Mouse (Mus musculus) embryonic facial prominence, embryonic 11.5 days (tissue): ENCODE results near the gene Gpc5. TPM values are rescaled to one million over a fixed set of nuclear protein-coding genes. Genes with fewer than 3 reads are reported as not detected.
A peak's percentile ranks its signal among the peaks of the same experiment; 100 is the strongest.

Experiments
- ATAC-seq: fragments of 200-750 bp; cut with Nextera tagmentation; replicated peaks from 2 replicates; pipeline ENCODE4 v1.8.0; 2017; ENCODE audit warnings: low read depth; ENCODE audit not compliant: insufficient number of reproducible peaks, low FRiP score, low TSS enrichment
- DNase-seq: peaks from one replicate; pipeline ENCODE4 v3.0.0-alpha.2; 2015; ENCODE audit warnings: low spot score
- H3K27ac ChIP-seq: fragments of 300-500 bp; sonication (generic); replicated peaks from 2 replicates; pipeline ENCODE4 v1.5.1; 2014; ENCODE audit warnings: mild to moderate bottlenecking, low read depth, low read length, control low read depth
- H3K27me3 ChIP-seq: fragments of 300-500 bp; sonication (generic); 2 replicates; pipeline ENCODE4 v1.6.1; 2014; ENCODE audit warnings: mild to moderate bottlenecking, low read length, moderate library complexity, mixed read lengths; ENCODE audit not compliant: control insufficient read depth, insufficient read depth
- H3K36me3 ChIP-seq: fragments of 300-500 bp; sonication (generic); replicated peaks from 2 replicates; pipeline ENCODE4 v1.6.1; 2014; ENCODE audit warnings: low read depth, mild to moderate bottlenecking, low read length, moderate library complexity, mixed read lengths; ENCODE audit not compliant: control insufficient read depth, insufficient read depth
- H3K4me1 ChIP-seq: fragments of 300-500 bp; sonication (generic); 2 replicates; pipeline ENCODE4 v1.6.1; 2014; ENCODE audit warnings: low read length, mixed read lengths; ENCODE audit not compliant: control insufficient read depth, insufficient read depth
- H3K4me2 ChIP-seq: fragments of 300-500 bp; sonication (generic); 2 replicates; pipeline ENCODE4 v1.6.1; 2014; ENCODE audit warnings: low read depth, mild to moderate bottlenecking, control low read depth, low read length, moderate library complexity
- H3K4me3 ChIP-seq: fragments of 300-500 bp; sonication (generic); 2 replicates; pipeline ENCODE4 v1.5.1; 2014; ENCODE audit warnings: low read depth, low read length, control low read depth
- H3K9ac ChIP-seq: fragments of 300-500 bp; sonication (generic); replicated peaks from 2 replicates; pipeline ENCODE4 v1.6.1; 2014; ENCODE audit warnings: mild to moderate bottlenecking, control low read depth, low read length
- H3K9me3 ChIP-seq: fragments of 300-500 bp; sonication (generic); replicated peaks from 2 replicates; pipeline ENCODE4 v1.6.1; 2016; ENCODE audit warnings: mild to moderate bottlenecking, low read length, inconsistent platforms, mixed read lengths; ENCODE audit not compliant: control insufficient read depth
- WGBS: fragments of 180-500 bp; shearing (Covaris S2); extraction: QIAGEN DNeasy Blood & Tissue Kit; methylation state at CpG from one replicate; pipeline ENCODE4 v1.1.7; 2014; 5-methylcytosine and 5-hydroxymethylcytosine counted together
- polyA plus RNA-seq: library from polyadenylated mRNA; unstranded; fragments of >200 nt; fragmentation: Nextera tagmentation; extraction: Ambion mirVana; gene quantifications from 2 replicates; pipeline ENCODE4 v1.2.1, GENCODE M21; 2014

Gene Gpc5
- polyA plus RNA-seq, 1 experiment from 2014 or later = 1.0 TPM

- Histone ChIP-seq H3K27me3 (no peaks in the 10 kb centered on the region), H3K36me3 (no peaks in the 10 kb centered on the region), H3K4me3 (no peak overlapping the region), H3K4me1 (no peaks in the 10 kb centered on the region), H3K4me2 (no peak overlapping the region), H3K9ac (no peak overlapping the region), H3K27ac (no peak overlapping the region), H3K9me3 (no peaks in the 10 kb centered on the region)
- 81% methylated on average over 10 of the region's 10 CpGs for WGBS
- DNase-seq (no peak), ATAC-seq (peak; percentile 61; the same call in 1 of the 2 replicates)
These were observed 740.0 kb downstream of the Gpc5 start for GRCm38 (mm10) chr14:115831854-115832625.

GRCm38 (mm10) chr14:115843783-115844182, 751.8 kb downstream of the Gpc5 start:
- DNase-seq (no peak), ATAC-seq (no peak)
- Histone ChIP-seq H3K9me3 (no peaks in the 10 kb centered on the region), H3K36me3 (no peaks in the 10 kb centered on the region), H3K4me3 (no peak overlapping the region), H3K27ac (no peak overlapping the region), H3K27me3 (no peaks in the 10 kb centered on the region), H3K9ac (no peak overlapping the region), H3K4me2 (no peak overlapping the region), H3K4me1 (no peaks in the 10 kb centered on the region)
- WGBS = 72% methylated on average over 2 of the region's 2 CpGs

- Histone ChIP-seq H3K9me3 (no peaks in the 10 kb centered on the region), H3K4me3 (no peak overlapping the region), H3K36me3 (no peaks in the 10 kb centered on the region), H3K27me3 (no peaks in the 10 kb centered on the region), H3K27ac (no peak overlapping the region), H3K4me1 (no peaks in the 10 kb centered on the region), H3K9ac (no peak overlapping the region), H3K4me2 (no peak overlapping the region)
- ATAC-seq (no peak), DNase-seq (no peak)
- 93% methylated on average over 1 of the region's 1 CpGs for WGBS
These were observed 752.9 kb downstream of the Gpc5 start for GRCm38 (mm10) chr14:115844773-115845427.

GRCm38 (mm10) chr14:115869127-115869526, 777.1 kb downstream of the Gpc5 start:
- Histone ChIP-seq H3K9me3 (no peaks in the 10 kb centered on the region), H3K9ac (no peak overlapping the region), H3K27ac (no peak overlapping the region), H3K4me3 (no peak overlapping the region), H3K4me1 (no peaks in the 10 kb centered on the region), H3K36me3 (no peaks in the 10 kb centered on the region), H3K4me2 (no peak overlapping the region), H3K27me3 (no peaks in the 10 kb centered on the region)
- WGBS = 82% methylated on average over 3 of the region's 3 CpGs
- DNase-seq = no peak
- ATAC-seq = no peak

GRCm38 (mm10) chr14:115976062-115976461, 884.0 kb downstream of the Gpc5 start:
- no peaks in the 10 kb centered on the region for H3K36me3 ChIP-seq
- no peaks in the 10 kb centered on the region for H3K4me1 ChIP-seq
- no peak overlapping the region for H3K27ac ChIP-seq
- WGBS = 81% methylated on average over 1 of the region's 1 CpGs
- DNase-seq (no peak), ATAC-seq (no peak)
- H3K9me3 ChIP-seq = no peaks in the 10 kb centered on the region
- H3K4me3 ChIP-seq = no peak overlapping the region
- no peak overlapping the region for H3K4me2 ChIP-seq
- no peak overlapping the region for H3K9ac ChIP-seq
- no peaks in the 10 kb centered on the region for H3K27me3 ChIP-seq

- Histone ChIP-seq H3K9me3 (no peaks in the 10 kb centered on the region), H3K4me2 (no peak overlapping the region), H3K36me3 (no peaks in the 10 kb centered on the region), H3K4me1 (no peaks in the 10 kb centered on the region), H3K4me3 (no peak overlapping the region), H3K27ac (no peak overlapping the region), H3K27me3 (no peaks in the 10 kb centered on the region), H3K9ac (no peak overlapping the region)
- no peak for DNase-seq
- no peak for ATAC-seq
- 74% methylated on average over 2 of the region's 2 CpGs for WGBS
These were observed 887.2 kb downstream of the Gpc5 start for GRCm38 (mm10) chr14:115979233-115979632.

- ATAC-seq (no peak), DNase-seq (no peak)
- Histone ChIP-seq H3K4me1 (no peaks in the 10 kb centered on the region), H3K27me3 (no peaks in the 10 kb centered on the region), H3K9ac (no peak overlapping the region), H3K9me3 (no peaks in the 10 kb centered on the region), H3K36me3 (no peaks in the 10 kb centered on the region), H3K4me3 (no peak overlapping the region), H3K27ac (no peak overlapping the region), H3K4me2 (no peak overlapping the region)
- WGBS = 67% methylated on average over 2 of the region's 2 CpGs
These were observed 898.7 kb downstream of the Gpc5 start for GRCm38 (mm10) chr14:115990764-115991163.

- Histone ChIP-seq H3K27me3 (no peaks in the 10 kb centered on the region), H3K4me2 (no peak overlapping the region), H3K4me1 (no peaks in the 10 kb centered on the region), H3K9ac (no peak overlapping the region), H3K9me3 (no peaks in the 10 kb centered on the region), H3K27ac (no peak overlapping the region), H3K36me3 (no peaks in the 10 kb centered on the region), H3K4me3 (no peak overlapping the region)
- 29% methylated on average over 5 of the region's 5 CpGs for WGBS
- ATAC-seq (no peak), DNase-seq (peak; percentile 32)
These were observed 901.6 kb downstream of the Gpc5 start for GRCm38 (mm10) chr14:115993520-115994106.
